ENCODE assay signal across 16 mouse cellular contexts in genomic region chr2:57850058-57850400, GRCm38 (mm10).
DNase-seq lines count a peak whose midpoint lies in the region; ATAC-seq lines count a peak whose summit lies in the region.
"Had no signal": no experiment of that assay in that cellular context is flagged by ENCODE, and none has a peak within 500 bp of the region (broad histone marks: within the 10 kb centered on the region; RNA-seq: fewer than 3 reads in every experiment).

No protein-coding gene starts in this region.

- H3K27ac ChIP-seq in forebrain, embryonic 14.5 days (ENCODE audit: low read depth, low read length) = no peak overlapping the region
- peak overlapping the region; percentile 39; the same call in 1 of the 2 replicates for H3K27ac ChIP-seq in limb, embryonic 11.5 days (replicated peaks; ENCODE audit: low read depth, low read length)
- H3K27ac ChIP-seq in midbrain, embryonic 15.5 days = 0 out of 2 replicates have a peak overlapping the region, but pooled peaks have one; percentile 26
- H3K27ac ChIP-seq: macrophage; neural tube, embryonic 12.5 days had no signal

- H3K27me3 ChIP-seq in forebrain, embryonic 14.5 days (replicated peaks; ENCODE audit: control insufficient read depth, insufficient read depth, low read length) = no peaks in the 10 kb centered on the region
- H3K27me3 ChIP-seq in limb, embryonic 11.5 days (ENCODE audit: control insufficient read depth, insufficient read depth, low read length) = no peaks in the 10 kb centered on the region
- no peaks in the 10 kb centered on the region for H3K27me3 ChIP-seq in midbrain, embryonic 15.5 days (replicated peaks)
- H3K27me3 ChIP-seq: neural tube, embryonic 12.5 days had no signal

- H3K9ac ChIP-seq in forebrain, embryonic 14.5 days (ENCODE audit: low read length) = no peak overlapping the region
- H3K9ac ChIP-seq in limb, embryonic 11.5 days (ENCODE audit: low read length) = no peak overlapping the region
- H3K9ac ChIP-seq in midbrain, embryonic 15.5 days = no peak overlapping the region
- H3K9ac ChIP-seq: lung, embryonic 14.5 days; neural tube, embryonic 12.5 days had no signal

- H3K9me3 ChIP-seq in forebrain, embryonic 14.5 days (replicated peaks; ENCODE audit: control insufficient read depth, low read length) = no peaks in the 10 kb centered on the region
- H3K9me3 ChIP-seq in limb, embryonic 11.5 days (ENCODE audit: control insufficient read depth, low read length) = no peaks in the 10 kb centered on the region
- no peaks in the 10 kb centered on the region for H3K9me3 ChIP-seq in midbrain, embryonic 15.5 days
- H3K9me3 ChIP-seq: neural tube, embryonic 12.5 days had no signal

- 9% methylated on average over 5 of the region's 5 CpGs for WGBS in forebrain, embryonic 14.5 days
- WGBS in limb, embryonic 11.5 days = 61% methylated on average over 5 of the region's 5 CpGs
- 15% methylated on average over 5 of the region's 5 CpGs for WGBS in midbrain, embryonic 15.5 days

- no peaks in the 10 kb centered on the region for H3K36me3 ChIP-seq in forebrain, embryonic 14.5 days (ENCODE audit: control insufficient read depth, insufficient read depth, low read length)
- H3K36me3 ChIP-seq in limb, embryonic 11.5 days (ENCODE audit: control insufficient read depth, insufficient read depth, low read length) = no peaks in the 10 kb centered on the region
- H3K36me3 ChIP-seq in midbrain, embryonic 15.5 days (replicated peaks) = no peaks in the 10 kb centered on the region
- H3K36me3 ChIP-seq: neural tube, embryonic 12.5 days had no signal

- H3K4me1 ChIP-seq in forebrain, embryonic 14.5 days (ENCODE audit: control insufficient read depth, insufficient read depth, low read length) = peaks cover 7% of the 10 kb centered on the region
- peaks cover 12% of the 10 kb centered on the region for H3K4me1 ChIP-seq in limb, embryonic 11.5 days (ENCODE audit: control insufficient read depth, insufficient read depth, low read length)
- H3K4me1 ChIP-seq in midbrain, embryonic 15.5 days = peaks cover 8% of the 10 kb centered on the region
- H3K4me1 ChIP-seq: neural tube, embryonic 12.5 days had no signal

- DNase-seq in heart, adult 11 months = peak; percentile 41
- DNase-seq in heart, adult 18-20 months = no peak
- DNase-seq in forebrain, embryonic 14.5 days (ENCODE audit: low spot score) = peak; percentile 40
- no peak for DNase-seq in limb, embryonic 11.5 days (ENCODE audit: low spot score)
- DNase-seq in layer of hippocampus, adult 9-11 months = no peak
- DNase-seq in adrenal gland, postnatal 4 days (ENCODE audit: low spot score in 2 of 2) = no peak
- DNase-seq: adrenal gland, postnatal 14 days; cerebellum, adult 9-10 months; kidney, adult 8-10 months; kidney, postnatal 25 days; lung, embryonic 14.5 days; right cerebral cortex, postnatal 14 days had no signal

- ATAC-seq in forebrain, embryonic 14.5 days = peak; percentile 74
- no peak for ATAC-seq in limb, embryonic 11.5 days (ENCODE audit: insufficient number of reproducible peaks, low FRiP score, low TSS enrichment, low read depth)
- ATAC-seq in midbrain, embryonic 15.5 days (replicated peaks) = peak; percentile 65; the same call in 1 of the 2 replicates
- no peak for ATAC-seq in activated CD4-positive, CD25-positive, alpha-beta regulatory T cell, adult 4 months

- H3K4me2 ChIP-seq in forebrain, embryonic 14.5 days (ENCODE audit: low read length) = no peak overlapping the region
- no peak overlapping the region for H3K4me2 ChIP-seq in limb, embryonic 11.5 days (ENCODE audit: low read depth, severe bottlenecking)
- H3K4me2 ChIP-seq in midbrain, embryonic 15.5 days = no peak overlapping the region
- H3K4me2 ChIP-seq: lung, embryonic 14.5 days; neural tube, embryonic 12.5 days had no signal

- no peak overlapping the region for H3K4me3 ChIP-seq in forebrain, embryonic 14.5 days (ENCODE audit: low read depth, low read length)
- H3K4me3 ChIP-seq in limb, embryonic 11.5 days (ENCODE audit: low read depth, low read length) = no peak overlapping the region
- no peak overlapping the region for H3K4me3 ChIP-seq in midbrain, embryonic 15.5 days
- H3K4me3 ChIP-seq: neural tube, embryonic 12.5 days had no signal

Comparison
In these comparisons a context has a peak if more than half of its experiments do, and no peak if none do; other contexts are left out.
1. DNase-seq: peak in heart, adult 11 months (single experiment) and forebrain, embryonic 14.5 days (single experiment); none in heart, adult 18-20 months (0 of 2), limb, embryonic 11.5 days (single experiment), layer of hippocampus, adult 9-11 months (single experiment) and adrenal gland, postnatal 4 days (0 of 2).
2. ATAC-seq: peak in forebrain, embryonic 14.5 days (single experiment) and midbrain, embryonic 15.5 days (single experiment); none in limb, embryonic 11.5 days (single experiment) and activated CD4-positive, CD25-positive, alpha-beta regulatory T cell, adult 4 months (single experiment).